Mouse (Mus musculus) heart, embryonic 11.5 days (tissue): ENCODE data around the gene Trappc1. TPM values are rescaled to one million over a fixed set of nuclear protein-coding genes. Genes with fewer than 3 reads are reported as not detected.

Experiments
- ATAC-seq: fragments of 200-750 bp; cut with Nextera tagmentation; replicated peaks from 2 replicates; pipeline ENCODE4 v1.8.0; 2017; ENCODE audit warnings: moderate library complexity; ENCODE audit not compliant: insufficient number of reproducible peaks, low FRiP score, low TSS enrichment
- H3K27ac ChIP-seq: fragments of 300-500 bp; sonication (generic); 2 replicates; pipeline ENCODE4 v1.5.1; 2014; ENCODE audit warnings: mild to moderate bottlenecking, low read depth, low read length
- H3K27me3 ChIP-seq: fragments of 300-500 bp; sonication (generic); 2 replicates; pipeline ENCODE4 v1.6.1; 2014; ENCODE audit warnings: mild to moderate bottlenecking, low read length, mixed read lengths; ENCODE audit not compliant: control insufficient read depth, insufficient read depth
- H3K36me3 ChIP-seq: fragments of 300-500 bp; sonication (generic); 2 replicates; pipeline ENCODE4 v1.6.1; 2014; ENCODE audit warnings: mild to moderate bottlenecking, low read length, moderate library complexity, mixed read lengths; ENCODE audit not compliant: control insufficient read depth, insufficient read depth
- H3K4me1 ChIP-seq: fragments of 300-500 bp; sonication (generic); 2 replicates; pipeline ENCODE4 v1.6.1; 2014; ENCODE audit warnings: low read length; ENCODE audit not compliant: control insufficient read depth, insufficient read depth
- H3K4me2 ChIP-seq: fragments of 300-500 bp; sonication (generic); 2 replicates; pipeline ENCODE4 v1.6.1; 2014; ENCODE audit warnings: mild to moderate bottlenecking, moderate library complexity
- H3K4me3 ChIP-seq: fragments of 300-500 bp; sonication (generic); 2 replicates; pipeline ENCODE4 v1.5.1; 2014; ENCODE audit warnings: low read depth, low read length
- H3K9ac ChIP-seq: fragments of 300-500 bp; sonication (generic); 2 replicates; pipeline ENCODE4 v1.6.1; 2014; ENCODE audit warnings: mild to moderate bottlenecking, low read depth, low read length, moderate library complexity
- H3K9me3 ChIP-seq: fragments of 300-500 bp; sonication (generic); replicated peaks from 2 replicates; pipeline ENCODE4 v1.6.1; 2016; ENCODE audit warnings: low read length; ENCODE audit not compliant: control insufficient read depth
- WGBS: fragments of 180-500 bp; shearing (Covaris S2); extraction: QIAGEN DNeasy Blood & Tissue Kit; methylation state at CpG from one replicate; pipeline ENCODE4 v1.1.7; 2014; ENCODE audit not compliant: insufficient replicate concordance; 5-methylcytosine and 5-hydroxymethylcytosine counted together
- polyA plus RNA-seq: library from polyadenylated mRNA; unstranded; fragments of >200 nt; fragmentation: Nextera tagmentation; extraction: Ambion mirVana; gene quantifications from 2 replicates; pipeline ENCODE4 v1.2.1, GENCODE M21; 2014

The Trappc1 gene
- polyA plus RNA-seq, 1 experiment from 2014 or later = 189 TPM

DNA sequence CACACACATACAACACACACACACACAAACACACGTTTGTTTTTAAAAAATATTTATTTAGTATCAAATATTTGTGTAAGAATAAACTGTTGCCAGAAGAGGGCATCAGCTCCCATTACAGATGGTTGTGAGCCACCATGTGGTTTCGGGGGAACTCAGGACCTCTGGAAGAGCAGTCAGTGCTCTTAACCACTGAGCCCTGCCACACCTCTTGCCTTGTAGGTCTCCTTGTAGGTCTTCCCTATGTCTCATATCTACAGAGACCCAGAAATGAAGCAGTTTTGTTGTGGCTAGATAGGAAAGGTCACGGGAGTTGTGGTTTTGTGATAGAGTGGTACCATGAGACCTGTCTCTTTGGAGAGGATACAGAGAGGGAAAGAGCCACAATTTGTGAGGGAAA, 10.1 kb downstream of the Trappc1 start:
- peaks cover 15% of the 10 kb centered on the region; the same call in 1 of the 2 replicates for H3K27me3 ChIP-seq
- WGBS = 53% methylated on average over 3 of the region's 3 CpGs
- peaks cover 9% of the 10 kb centered on the region; the same call in 1 of the 2 replicates for H3K4me1 ChIP-seq
- ATAC-seq = no peak
- no peak overlapping the region for H3K27ac ChIP-seq
- H3K9me3 ChIP-seq = no peaks in the 10 kb centered on the region
- no peak overlapping the region for H3K4me2 ChIP-seq
- H3K4me3 ChIP-seq = no peak overlapping the region
- no peaks in the 10 kb centered on the region for H3K36me3 ChIP-seq
- H3K9ac ChIP-seq = no peak overlapping the region

DNA sequence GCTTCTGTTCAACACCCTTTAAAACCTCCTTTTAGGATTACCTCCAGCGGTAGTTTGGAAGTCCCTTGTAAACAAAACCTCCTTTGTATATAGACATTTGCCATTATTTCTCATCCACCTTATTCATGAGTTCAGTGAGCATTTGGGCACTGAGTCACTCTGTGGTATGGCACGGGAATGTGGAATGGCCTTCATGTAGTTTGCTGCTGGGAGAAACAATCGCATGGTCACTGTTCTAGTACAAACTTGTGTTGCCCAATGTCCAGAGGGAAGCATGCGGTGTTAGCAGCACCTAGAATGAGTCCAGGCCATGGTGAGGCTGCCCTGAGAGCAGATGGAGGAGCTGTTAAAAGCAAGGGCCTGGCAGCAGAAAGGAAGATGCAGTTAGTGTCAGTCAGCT, 11.0 kb downstream of the Trappc1 start:
- Histone ChIP-seq H3K4me2 (no peak overlapping the region), H3K9ac (no peak overlapping the region), H3K4me3 (no peak overlapping the region), H3K9me3 (no peaks in the 10 kb centered on the region), H3K27me3 (peaks cover 16% of the 10 kb centered on the region), H3K36me3 (no peaks in the 10 kb centered on the region), H3K27ac (no peak overlapping the region), H3K4me1 (peaks cover 9% of the 10 kb centered on the region; the same call in 1 of the 2 replicates)
- 55% methylated on average over 4 of the region's 4 CpGs for WGBS
- ATAC-seq = no peak

DNA sequence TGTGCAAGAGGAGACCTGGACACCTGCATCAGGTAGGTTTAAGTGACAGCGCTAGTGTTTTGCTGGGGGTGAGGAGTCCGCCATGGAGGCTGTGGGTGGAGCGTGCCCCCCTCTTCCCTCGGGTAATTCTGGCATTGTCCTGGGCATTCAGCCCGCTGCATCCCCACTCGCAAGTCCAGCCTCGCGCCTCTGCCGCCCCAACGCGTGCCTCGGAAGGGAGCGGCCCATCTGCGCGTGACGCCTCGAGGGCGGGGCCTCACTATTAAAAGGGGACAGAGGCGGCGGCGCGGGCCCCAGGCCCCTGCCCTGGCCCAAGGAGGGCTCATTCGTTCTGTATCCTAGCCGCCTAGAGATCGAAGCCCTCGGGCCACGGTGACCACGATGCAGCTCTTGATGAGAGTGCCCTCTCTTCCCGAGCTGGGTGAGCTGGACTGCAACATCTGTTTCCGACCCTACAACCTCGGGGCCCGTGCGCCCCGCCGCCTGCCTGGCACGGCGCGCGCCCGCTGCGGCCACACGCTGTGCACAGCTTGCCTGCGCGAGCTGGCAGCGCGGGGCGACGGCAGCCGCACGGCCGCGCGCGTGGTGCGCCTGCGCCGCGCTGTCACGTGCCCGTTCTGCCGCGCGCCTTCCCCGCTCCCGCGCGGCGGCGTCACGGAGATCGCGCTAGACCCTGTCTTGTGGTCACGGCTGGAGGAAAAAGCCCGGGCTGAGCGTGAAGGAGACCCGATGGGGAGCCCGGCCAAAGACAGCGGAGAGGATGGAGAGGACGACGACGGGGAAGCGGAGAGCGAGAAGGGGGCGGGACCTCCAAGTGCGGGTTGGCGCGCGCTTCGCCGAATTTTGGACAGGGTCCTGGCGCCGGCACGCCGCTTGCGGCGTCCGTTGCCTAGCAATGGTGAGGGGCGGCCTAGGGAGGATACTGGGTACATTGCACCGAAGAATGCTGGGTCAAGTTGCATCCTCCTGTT, 16.7 kb downstream of the Trappc1 start, which contains the start of gene Rnf227:
Gene Rnf227, plus strand, starts transcription at position 301 of the 971 bp plus-strand sequence.
- peak within 1 kb of the TSS; percentile 88 for H3K4me2 ChIP-seq
- H3K27ac ChIP-seq = peak within 1 kb of the TSS; percentile 17; the same call in 1 of the 2 replicates
- peak within 1 kb of the TSS; percentile 77 for H3K9ac ChIP-seq
- peaks cover 15% of the 10 kb centered on the region for H3K27me3 ChIP-seq
- peaks cover 4% of the 10 kb centered on the region for H3K36me3 ChIP-seq
- H3K4me1 ChIP-seq = peaks cover 10% of the 10 kb centered on the region; the same call in 1 of the 2 replicates
- no peaks in the 10 kb centered on the region for H3K9me3 ChIP-seq
- WGBS = 3% methylated on average over 99 of the region's 99 CpGs
- peak within 1 kb of the TSS; percentile 55 for H3K4me3 ChIP-seq
- peak; percentile 47 for ATAC-seq

GRCm38 (mm10) chr11:69346441-69346840, 22.7 kb downstream of the Trappc1 start:
- H3K27me3 ChIP-seq = no peaks in the 10 kb centered on the region
- H3K27ac ChIP-seq = no peak overlapping the region
- no peak overlapping the region for H3K4me3 ChIP-seq
- no peak for ATAC-seq
- no peak overlapping the region for H3K9ac ChIP-seq
- no peaks in the 10 kb centered on the region for H3K4me1 ChIP-seq
- H3K9me3 ChIP-seq = no peaks in the 10 kb centered on the region
- no peak overlapping the region for H3K4me2 ChIP-seq
- WGBS = 79% methylated on average over 26 of the region's 26 CpGs
- peaks cover 34% of the 10 kb centered on the region for H3K36me3 ChIP-seq

DNA sequence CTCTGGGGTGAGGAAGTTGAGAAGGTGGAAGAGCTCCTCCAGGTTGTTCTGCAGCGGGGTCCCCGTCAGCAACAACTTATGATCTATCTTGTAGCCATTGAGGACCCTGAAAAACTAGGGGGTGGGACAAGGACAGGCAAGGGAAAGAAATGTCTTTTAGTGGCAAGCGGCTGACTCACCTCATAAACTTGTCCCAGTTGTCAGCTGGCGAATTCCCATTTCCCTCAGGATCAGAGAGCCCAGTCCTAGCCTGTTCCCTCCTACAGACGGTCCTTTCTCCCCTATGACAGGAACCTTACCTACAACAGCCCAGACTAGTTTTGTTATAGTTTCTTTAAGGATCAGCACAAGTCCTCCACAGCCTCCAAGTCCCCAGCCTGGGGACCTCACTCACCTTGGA, 32.8 kb downstream of the Trappc1 start:
- Histone ChIP-seq H3K9me3 (no peaks in the 10 kb centered on the region), H3K4me2 (no peak overlapping the region), H3K27me3 (no peaks in the 10 kb centered on the region), H3K27ac (no peak overlapping the region), H3K4me3 (no peak overlapping the region), H3K36me3 (peaks cover 54% of the 10 kb centered on the region), H3K4me1 (no peaks in the 10 kb centered on the region), H3K9ac (no peak overlapping the region)
- ATAC-seq = no peak
- 87% methylated on average over 5 of the region's 5 CpGs for WGBS

DNA sequence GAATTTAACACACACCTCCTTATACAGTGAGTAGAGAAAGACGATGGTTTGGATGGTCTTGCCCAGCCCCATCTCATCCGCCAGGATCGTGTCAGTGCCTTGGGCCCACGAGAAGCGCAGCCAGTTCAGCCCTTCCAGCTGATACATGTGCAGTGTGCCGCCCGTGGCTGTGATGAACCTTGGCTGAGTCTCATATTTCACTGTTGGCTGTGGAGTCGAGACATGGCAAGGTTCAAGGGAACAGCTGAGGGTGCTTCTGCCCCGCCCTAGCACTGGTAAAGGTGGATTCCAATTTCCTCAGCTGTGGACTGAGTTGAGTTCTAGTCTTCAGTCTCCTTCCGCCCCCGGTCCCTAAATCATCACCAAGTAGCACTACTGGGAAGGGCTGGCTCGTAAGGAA, 33.9 kb downstream of the Trappc1 start:
- ATAC-seq = no peak
- no peak overlapping the region for H3K4me3 ChIP-seq
- no peaks in the 10 kb centered on the region for H3K9me3 ChIP-seq
- 89% methylated on average over 12 of the region's 12 CpGs for whole genome bisulfite sequencing
- no peak overlapping the region for H3K9ac ChIP-seq
- no peak overlapping the region for H3K4me2 ChIP-seq
- H3K4me1 ChIP-seq = no peaks in the 10 kb centered on the region
- H3K27ac ChIP-seq = no peak overlapping the region
- H3K36me3 ChIP-seq = peaks cover 47% of the 10 kb centered on the region
- no peaks in the 10 kb centered on the region for H3K27me3 ChIP-seq

DNA sequence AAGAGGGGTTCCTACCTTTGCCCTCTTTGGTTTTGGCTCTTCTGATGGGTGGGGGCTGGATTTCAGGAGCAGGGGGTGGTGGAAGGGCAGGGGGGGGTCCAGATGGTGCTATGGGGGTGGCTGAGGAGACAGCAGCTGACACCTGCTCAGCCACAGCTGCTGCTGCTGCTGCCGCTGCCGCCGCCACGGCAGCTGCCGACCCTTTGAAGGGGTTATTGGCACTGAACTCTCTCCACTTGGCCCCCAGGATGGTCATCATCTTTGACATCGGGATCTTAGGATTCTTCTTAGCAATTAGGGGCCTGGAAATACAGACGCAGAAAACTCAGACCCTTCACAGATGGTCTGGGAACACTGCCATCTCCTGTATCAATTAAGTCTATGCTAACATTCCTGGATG, 38.2 kb downstream of the Trappc1 start:
- no peak for ATAC-seq
- Histone ChIP-seq H3K4me2 (no peak overlapping the region), H3K36me3 (peaks cover 41% of the 10 kb centered on the region), H3K4me3 (no peak overlapping the region), H3K4me1 (peaks cover 22% of the 10 kb centered on the region), H3K27me3 (no peaks in the 10 kb centered on the region), H3K27ac (no peak overlapping the region), H3K9me3 (no peaks in the 10 kb centered on the region), H3K9ac (no peak overlapping the region)
- WGBS = 83% methylated on average over 7 of the region's 7 CpGs

GRCm38 (mm10) chr11:69362479-69362878, 38.7 kb downstream of the Trappc1 start:
- WGBS = 69% methylated on average over 2 of the region's 2 CpGs
- Histone ChIP-seq H3K9ac (no peak overlapping the region), H3K36me3 (peaks cover 38% of the 10 kb centered on the region), H3K4me1 (peaks cover 22% of the 10 kb centered on the region), H3K27me3 (no peaks in the 10 kb centered on the region), H3K4me3 (no peak overlapping the region), H3K9me3 (no peaks in the 10 kb centered on the region), H3K27ac (no peak overlapping the region), H3K4me2 (no peak overlapping the region)
- ATAC-seq = no peak
